Mouse (Mus musculus): ENCODE results near the gene Snapc1. TPM values are rescaled to one million over a fixed set of nuclear protein-coding genes. Genes with fewer than 3 reads are reported as not detected.
A peak's percentile ranks its signal among the peaks of the same experiment; 100 is the strongest.

Gene Snapc1
- total RNA-seq, 2 experiments from 2014 or later = 8.7 to 13.5 TPM

DNA sequence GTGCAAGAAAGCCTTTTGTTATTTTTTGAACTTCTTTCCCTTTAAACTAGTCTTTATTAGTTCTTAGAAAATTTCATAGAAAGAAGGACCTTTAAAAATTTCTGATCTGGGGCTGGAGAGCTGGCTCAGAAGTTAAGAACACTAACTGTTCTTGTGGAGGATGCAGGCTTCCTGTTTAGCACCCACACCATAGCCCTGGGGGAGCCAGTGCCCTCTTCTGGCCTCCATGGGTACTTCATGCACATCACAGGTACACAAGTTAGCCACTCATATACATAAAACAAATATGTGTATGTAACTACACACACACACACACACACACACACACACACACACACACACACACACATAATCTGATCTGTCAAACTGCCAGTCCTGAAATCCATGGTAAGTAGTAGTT lies 25.3 kb downstream of the Snapc1 start:
- ATAC-seq (replicated peaks; ENCODE audit: poor library complexity) = peak; percentile 95

DNA sequence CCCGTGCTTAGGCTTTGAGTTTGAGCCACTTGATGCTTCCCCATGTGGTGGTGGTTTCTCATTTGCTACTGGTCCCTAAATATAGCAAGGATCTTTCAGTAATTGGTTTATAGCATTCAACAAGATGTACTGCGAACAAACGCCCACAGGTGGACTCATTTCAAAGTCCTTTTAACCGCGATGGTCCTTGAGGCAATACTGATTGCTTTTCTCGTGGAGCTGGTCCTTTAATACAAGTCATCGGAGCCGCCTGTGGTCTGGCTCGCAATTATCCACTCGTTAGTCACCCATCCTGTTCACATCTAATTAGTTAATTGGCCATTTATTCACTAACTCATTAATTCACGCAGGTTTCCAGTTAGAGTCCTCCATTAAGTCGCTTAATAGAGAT lies 32.6 kb downstream of the Snapc1 start:
- no peak for ATAC-seq (replicated peaks; ENCODE audit: poor library complexity)

DNA sequence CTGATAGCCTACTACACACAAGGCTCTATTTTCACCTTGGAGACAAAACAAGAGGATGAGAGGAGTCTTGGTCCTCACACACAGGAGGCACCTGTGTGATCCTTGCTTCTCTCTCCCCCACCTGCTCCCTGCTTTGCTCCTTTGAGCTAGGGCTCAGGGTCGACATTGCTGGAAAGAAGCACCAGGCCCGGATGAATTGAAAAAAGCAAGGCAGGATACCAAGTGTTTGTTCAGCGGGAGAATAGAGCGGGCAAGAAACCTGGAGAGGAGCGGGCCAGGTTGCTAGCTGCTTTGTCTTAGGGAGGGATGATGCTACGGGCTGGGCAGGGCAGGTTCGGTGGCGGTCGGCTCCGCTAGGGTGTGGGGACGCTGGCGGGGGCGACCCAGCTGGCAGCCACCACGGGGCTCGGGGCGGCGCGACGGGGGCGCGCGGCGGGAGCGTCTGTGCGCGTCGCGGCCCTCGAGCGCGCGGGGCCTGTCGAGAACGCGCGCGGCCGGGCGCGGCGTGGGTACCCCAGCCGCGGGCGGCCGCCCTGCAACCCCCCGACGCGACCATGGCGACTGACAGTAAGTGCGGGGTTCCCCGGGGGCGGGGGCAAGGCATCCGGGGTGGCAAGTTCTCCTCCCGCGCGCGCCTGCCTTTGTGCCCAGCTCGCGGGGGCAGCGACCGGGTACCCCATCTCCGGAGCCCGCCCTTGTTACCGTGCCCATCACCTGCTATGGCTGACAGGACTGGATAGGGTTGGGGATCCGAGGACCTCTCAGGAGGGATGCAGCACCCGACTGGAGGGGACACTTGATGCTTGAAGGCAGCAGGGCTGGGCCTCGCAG lies 33.2 kb downstream of the Snapc1 start, which contains the start of gene Syt16:
Gene Syt16, plus strand, starts transcription at position 365 of the 831 bp plus-strand sequence.
- no peak; the same call in 1 of the 2 replicates for ATAC-seq (replicated peaks; ENCODE audit: poor library complexity)

DNA sequence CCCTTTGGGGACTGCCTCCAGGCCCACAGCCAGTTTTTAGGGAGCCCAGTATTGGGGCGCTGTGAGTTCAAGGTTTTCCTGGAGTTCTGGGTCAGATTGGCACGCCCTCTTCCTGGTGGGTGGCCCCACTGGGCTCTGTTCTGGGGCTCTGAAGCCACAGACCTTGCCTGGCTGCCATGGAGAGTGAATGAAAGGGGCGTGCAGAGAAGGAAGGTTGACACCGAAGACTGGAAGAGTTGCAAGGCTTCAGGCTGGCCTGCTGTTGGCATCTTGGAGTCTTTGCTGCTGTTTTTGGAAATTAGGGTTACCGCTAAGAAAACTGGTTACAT lies 33.8 kb downstream of the Snapc1 start:
- no peak for ATAC-seq (replicated peaks; ENCODE audit: poor library complexity)

DNA sequence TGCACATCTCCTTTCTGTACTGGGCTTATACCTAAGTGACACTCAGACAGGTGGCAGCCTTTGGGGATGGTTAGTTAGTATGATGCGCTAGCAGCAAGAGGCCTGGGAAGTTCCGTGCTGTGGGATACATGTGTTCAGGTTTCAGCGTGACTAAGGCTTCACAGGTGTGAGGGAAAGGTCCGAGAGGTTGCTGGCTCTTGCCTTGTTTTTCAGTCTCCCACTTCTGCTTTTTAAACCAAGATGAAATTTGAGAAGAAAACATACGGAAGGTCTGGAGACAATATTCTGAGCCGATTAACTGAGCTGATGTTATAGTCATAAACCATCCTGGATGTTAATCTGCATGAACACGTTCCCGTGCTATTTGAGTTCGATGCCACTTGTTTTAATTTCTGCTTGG lies 38.2 kb downstream of the Snapc1 start:
- no peak for ATAC-seq (replicated peaks; ENCODE audit: poor library complexity)

DNA sequence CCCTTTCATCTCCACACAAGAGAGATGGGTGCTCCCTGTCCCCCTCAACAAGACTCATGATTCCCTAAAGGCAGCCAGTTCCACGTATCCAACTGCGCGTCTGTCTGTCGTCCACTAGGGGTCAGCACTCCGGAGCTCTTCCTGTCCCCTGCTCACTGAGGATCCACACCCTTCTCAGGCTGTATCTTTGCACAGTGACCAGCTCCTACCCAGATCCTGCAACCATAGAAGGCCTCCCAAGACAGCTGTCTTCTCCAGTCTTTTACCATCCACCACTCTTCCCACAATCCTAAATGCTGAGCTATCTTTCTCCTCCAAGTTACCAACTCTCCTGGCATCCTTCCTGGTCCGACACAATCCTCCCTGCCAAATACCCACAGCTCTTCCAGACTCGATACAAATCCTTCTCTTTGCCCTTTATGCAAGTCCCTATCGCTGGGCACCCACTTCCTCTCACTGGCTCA lies 45.2 kb downstream of the Snapc1 start:
- peak; percentile 87 for ATAC-seq (replicated peaks; ENCODE audit: poor library complexity)

DNA sequence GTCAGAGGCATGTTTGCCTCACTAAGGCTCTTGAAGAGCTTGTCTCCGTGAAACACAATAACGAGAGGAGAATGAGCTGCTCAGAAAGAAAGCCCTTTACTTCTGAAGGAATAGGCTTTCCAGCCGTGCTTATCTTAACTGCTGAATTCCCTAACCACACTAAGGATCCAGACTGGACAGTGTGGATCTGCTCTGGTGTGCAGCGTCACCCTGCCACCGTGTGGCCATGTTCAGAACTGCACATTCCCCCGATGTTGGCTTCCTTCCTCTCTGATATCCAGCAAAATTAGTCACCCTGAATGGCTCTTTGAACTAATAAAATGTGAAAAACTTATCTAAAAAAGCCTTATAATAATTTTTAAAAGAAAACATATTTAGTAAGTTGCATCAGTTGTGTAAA lies 49.5 kb downstream of the Snapc1 start:
- ATAC-seq (replicated peaks; ENCODE audit: poor library complexity) = peak; percentile 86

DNA sequence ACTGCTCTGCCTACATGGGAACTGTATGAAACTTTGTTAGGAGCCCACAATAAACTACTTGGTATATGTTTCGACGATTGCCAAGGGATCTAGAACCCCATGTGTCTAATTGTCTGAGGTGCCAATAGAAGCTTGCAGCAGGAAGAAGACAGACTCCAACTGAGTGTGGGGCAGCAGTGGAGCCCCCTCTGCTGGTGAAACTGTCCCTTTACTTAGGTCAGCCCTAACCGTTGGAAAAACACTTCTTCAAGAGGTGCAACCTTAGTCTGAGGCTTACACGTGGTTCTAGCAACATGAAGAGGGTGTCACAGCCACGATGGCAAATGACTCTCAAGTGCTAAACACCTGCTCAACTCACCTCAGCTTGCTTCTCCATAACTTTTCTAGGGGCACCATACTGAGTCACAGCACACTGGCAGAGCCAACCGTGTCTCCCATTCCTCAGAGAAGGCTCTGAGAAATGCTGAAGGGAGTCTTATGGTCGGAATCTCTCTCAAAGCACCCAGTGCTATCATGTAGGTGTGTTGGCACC lies 50.5 kb downstream of the Snapc1 start:
- ATAC-seq (replicated peaks; ENCODE audit: poor library complexity) = peak; percentile 69

DNA sequence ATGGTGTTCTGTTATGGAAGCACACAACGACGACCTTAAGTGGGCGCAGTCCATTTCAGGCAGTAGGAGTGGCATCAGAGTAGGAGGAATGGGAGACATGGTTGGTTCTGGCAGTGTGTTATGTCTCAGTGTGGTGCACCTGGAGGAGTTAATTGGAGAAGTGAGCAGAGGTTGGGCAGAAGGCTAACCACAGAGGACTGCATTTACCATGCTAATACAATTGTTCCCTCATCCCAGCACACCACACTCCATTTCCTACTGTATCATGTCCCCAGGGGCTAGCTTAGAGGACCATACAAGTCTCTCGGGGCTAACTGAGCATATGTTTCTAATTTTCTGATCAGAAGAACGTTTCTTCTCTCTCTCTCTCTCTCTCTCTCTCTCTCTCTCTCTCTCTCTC lies 51.2 kb downstream of the Snapc1 start:
- ATAC-seq (replicated peaks; ENCODE audit: poor library complexity) = no peak

DNA sequence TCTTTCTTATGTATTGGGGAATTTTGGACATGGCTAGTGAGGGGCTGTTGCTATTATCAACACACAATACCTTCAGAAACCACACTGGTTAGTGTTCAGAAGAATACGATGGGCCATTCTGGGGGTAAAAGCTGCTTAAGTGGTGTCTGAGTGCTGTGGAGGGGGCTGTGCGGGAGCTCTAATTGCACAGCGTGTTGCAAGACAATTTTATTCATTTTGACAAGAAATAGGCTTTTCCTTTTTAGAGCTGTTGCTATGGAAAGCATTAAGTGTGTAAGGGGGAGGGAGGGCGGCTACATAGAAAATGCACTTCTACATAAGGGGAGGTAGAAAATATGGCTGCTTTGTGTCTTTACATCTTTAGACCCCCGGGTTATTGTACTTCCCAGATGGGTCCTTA lies 59.0 kb downstream of the Snapc1 start:
- ATAC-seq (replicated peaks; ENCODE audit: poor library complexity) = no peak

DNA sequence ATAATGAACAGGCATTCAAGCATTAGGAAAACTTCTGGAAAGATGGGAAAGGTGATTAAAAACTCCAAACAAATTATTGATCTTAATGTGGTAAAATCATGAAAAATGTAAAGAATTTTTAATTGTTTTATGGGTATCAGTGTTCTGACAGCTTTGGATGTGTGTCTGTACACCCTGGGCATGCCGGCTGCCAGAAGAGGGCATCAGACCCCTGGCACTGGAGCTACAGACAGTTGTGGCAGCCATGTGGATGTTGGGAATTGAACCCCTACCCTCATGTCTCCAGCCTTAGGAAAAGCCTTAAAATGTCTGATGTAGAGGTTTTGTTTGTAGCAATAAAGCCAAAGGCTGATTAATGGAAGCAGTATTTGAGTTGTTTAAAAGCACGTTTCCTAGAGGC lies 60.6 kb downstream of the Snapc1 start:
- no peak for ATAC-seq (replicated peaks; ENCODE audit: poor library complexity)

Other genes starting within 250 kb of the Snapc1 start
- 62.5 and 65.0 TPM in 2 replicates for gene Hif1a, start 63.1 kb upstream of the Snapc1 start, total RNA-seq (2015)
- gene Hif1a, start 63.1 kb upstream of the Snapc1 start, total RNA-seq (2017) = 67.8 and 69.3 TPM in 2 replicates
- 1.5 and 4.2 TPM in 2 replicates for gene Gm49321, start 26.8 kb upstream of the Snapc1 start, total RNA-seq (2015)
- gene Gm49321, start 26.8 kb upstream of the Snapc1 start, total RNA-seq (2017) = not detected in 2 replicates
- gene Syt16, start 33.2 kb downstream of the Snapc1 start, total RNA-seq (2015) = not detected in 2 replicates
- gene Syt16, start 33.2 kb downstream of the Snapc1 start, total RNA-seq (2017) = not detected in 2 replicates

Measured in megakaryocyte progenitor cell, adult 5-6 weeks (primary cell).